Mouse (Mus musculus) thymus, adult 18-20 months (tissue): ENCODE data around the gene Ddx59.

ENCODE experiments used
- DNase-seq, 2 experiments: peaks; one replicate each; pipeline ENCODE4 v3.0.0; 2022; ENCODE audit warnings: mixed read lengths in 2 of 2

Gene Ddx59

GRCm38 (mm10) chr1:136414798-136415755, at the start of gene Ddx59:
Gene Ddx59, plus strand, starts transcription at chr1:136415271.
- DNase-seq, result peak; percentile 88 to 90

- no peak for DNase-seq
These were observed 49.1 kb upstream of the Ddx59 start for GRCm38 (mm10) chr1:136365986-136366385.

- no peak for DNase-seq
These were observed 35.8 kb upstream of the Ddx59 start for GRCm38 (mm10) chr1:136379261-136379660.

- DNase-seq, result no peak
These were observed 34.9 kb upstream of the Ddx59 start for GRCm38 (mm10) chr1:136380161-136380560.

- DNase-seq, result no peak
These were observed 34.5 kb upstream of the Ddx59 start for GRCm38 (mm10) chr1:136380606-136381005.

GRCm38 (mm10) chr1:136381169-136381568, 33.9 kb upstream of the Ddx59 start:
- DNase-seq, result no peak

- DNase-seq, result no peak
These were observed 33.5 kb upstream of the Ddx59 start for GRCm38 (mm10) chr1:136381583-136381982.

GRCm38 (mm10) chr1:136386914-136387313, 28.2 kb upstream of the Ddx59 start:
- no peak for DNase-seq

- DNase-seq, result no peak
These were observed 20.6 kb upstream of the Ddx59 start for GRCm38 (mm10) chr1:136394506-136394905.

GRCm38 (mm10) chr1:136395073-136395472, 20.0 kb upstream of the Ddx59 start:
- no peak for DNase-seq

GRCm38 (mm10) chr1:136401281-136401680, 13.8 kb upstream of the Ddx59 start:
- no peak for DNase-seq

- no peak for DNase-seq
These were observed 5.4 kb upstream of the Ddx59 start for GRCm38 (mm10) chr1:136409631-136410030.

GRCm38 (mm10) chr1:136415756-136416126, 670 bp downstream of the Ddx59 start:
- DNase-seq, result no peak

- no peak for DNase-seq
These were observed 3.3 kb downstream of the Ddx59 start for GRCm38 (mm10) chr1:136418393-136418792.

GRCm38 (mm10) chr1:136427166-136427969, 12.3 kb downstream of the Ddx59 start:
- no peak for DNase-seq

GRCm38 (mm10) chr1:136428981-136429380, 13.9 kb downstream of the Ddx59 start:
- no peak for DNase-seq

GRCm38 (mm10) chr1:136430126-136430818, 15.2 kb downstream of the Ddx59 start:
- no peak for DNase-seq

- no peak for DNase-seq
These were observed 25.7 kb downstream of the Ddx59 start for GRCm38 (mm10) chr1:136440741-136441140.

GRCm38 (mm10) chr1:136442809-136443208, 27.7 kb downstream of the Ddx59 start:
- no peak for DNase-seq

- DNase-seq, result no peak
These were observed 29.6 kb downstream of the Ddx59 start for GRCm38 (mm10) chr1:136444555-136445255.

GRCm38 (mm10) chr1:136446933-136447332, 31.9 kb downstream of the Ddx59 start:
- no peak for DNase-seq

- no peak for DNase-seq
These were observed 32.3 kb downstream of the Ddx59 start for GRCm38 (mm10) chr1:136447338-136447737.
